Mouse (Mus musculus): Measurements from ENCODE around the gene Slc31a2. TPM values are rescaled to one million over a fixed set of nuclear protein-coding genes. Genes with fewer than 3 reads are reported as not detected.
"Not testable (repeated sequence)": the region's sequence is repeated elsewhere in the genome, so short reads cannot be mapped to it uniquely, and the experiment has no call there.

Gene Slc31a2
- polyA plus RNA-seq, 1 experiment from 2014 or later: 18.0 TPM

- H3K27me3 ChIP-seq (replicated peaks; ENCODE audit: control insufficient read depth, insufficient read depth, low read length): no peaks in the 10 kb centered on the region
- no peaks in the 10 kb centered on the region for H3K4me1 ChIP-seq (ENCODE audit: control insufficient read depth, insufficient read depth, low read length)
- H3K9me3 ChIP-seq (ENCODE audit: control insufficient read depth, low read length): no peaks in the 10 kb centered on the region
- H3K9ac ChIP-seq (ENCODE audit: low read depth, low read length): no peak overlapping the region
- 84% methylated on average over 4 of the region's 4 CpGs for WGBS
- H3K27ac ChIP-seq (replicated peaks; ENCODE audit: low read depth, low read length): no peak overlapping the region
- no peak overlapping the region for H3K4me3 ChIP-seq (ENCODE audit: low read depth, low read length)
- no peaks in the 10 kb centered on the region for H3K36me3 ChIP-seq (ENCODE audit: control insufficient read depth, insufficient read depth, low read length)
- ATAC-seq (ENCODE audit: low read depth): no peak
- H3K4me2 ChIP-seq (ENCODE audit: low read depth, low read length): no peak overlapping the region
- DNase-seq (ENCODE audit: low spot score): no peak
Measured at GRCm38 (mm10) chr4:62251776-62252175, 10.6 kb upstream of the Slc31a2 start.

GRCm38 (mm10) chr4:62254551-62254950, 7.8 kb upstream of the Slc31a2 start:
- 65% methylated on average over 8 of the region's 8 CpGs for WGBS
- Histone ChIP-seq H3K4me2 (ENCODE audit: low read depth, low read length) (no peak overlapping the region), H3K4me1 (ENCODE audit: control insufficient read depth, insufficient read depth, low read length) (no peaks in the 10 kb centered on the region), H3K27me3 (replicated peaks; ENCODE audit: control insufficient read depth, insufficient read depth, low read length) (no peaks in the 10 kb centered on the region), H3K36me3 (ENCODE audit: control insufficient read depth, insufficient read depth, low read length) (no peaks in the 10 kb centered on the region), H3K9me3 (ENCODE audit: control insufficient read depth, low read length) (no peaks in the 10 kb centered on the region), H3K4me3 (ENCODE audit: low read depth, low read length) (no peak overlapping the region), H3K9ac (ENCODE audit: low read depth, low read length) (no peak overlapping the region), H3K27ac (replicated peaks; ENCODE audit: low read depth, low read length) (no peak overlapping the region)
- DNase-seq (ENCODE audit: low spot score) (no peak), ATAC-seq (ENCODE audit: low read depth) (no peak)

GRCm38 (mm10) chr4:62256931-62257330, 5.4 kb upstream of the Slc31a2 start:
- H3K4me1 ChIP-seq (ENCODE audit: control insufficient read depth, insufficient read depth, low read length): no peaks in the 10 kb centered on the region
- H3K9ac ChIP-seq (ENCODE audit: low read depth, low read length): no peak overlapping the region
- ATAC-seq (ENCODE audit: low read depth) (no peak), DNase-seq (ENCODE audit: low spot score) (peak; percentile 75)
- 27% methylated on average over 8 of the region's 8 CpGs for WGBS
- no peaks in the 10 kb centered on the region for H3K9me3 ChIP-seq (ENCODE audit: control insufficient read depth, low read length)
- H3K27me3 ChIP-seq (replicated peaks; ENCODE audit: control insufficient read depth, insufficient read depth, low read length): no peaks in the 10 kb centered on the region
- H3K4me2 ChIP-seq (ENCODE audit: low read depth, low read length): no peak overlapping the region
- H3K36me3 ChIP-seq (ENCODE audit: control insufficient read depth, insufficient read depth, low read length): no peaks in the 10 kb centered on the region
- no peak overlapping the region for H3K4me3 ChIP-seq (ENCODE audit: low read depth, low read length)
- H3K27ac ChIP-seq (replicated peaks; ENCODE audit: low read depth, low read length): no peak overlapping the region

GRCm38 (mm10) chr4:62263133-62263844, 927 bp downstream of the Slc31a2 start:
- peak; percentile 44 for DNase-seq (ENCODE audit: low spot score)
- ATAC-seq (ENCODE audit: low read depth): no peak
- Histone ChIP-seq H3K4me3 (ENCODE audit: low read depth, low read length) (no peak overlapping the region), H3K27ac (replicated peaks; ENCODE audit: low read depth, low read length) (no peak overlapping the region), H3K4me2 (ENCODE audit: low read depth, low read length) (no peak overlapping the region), H3K9ac (ENCODE audit: low read depth, low read length) (no peak overlapping the region), H3K9me3 (ENCODE audit: control insufficient read depth, low read length) (no peaks in the 10 kb centered on the region), H3K36me3 (ENCODE audit: control insufficient read depth, insufficient read depth, low read length) (no peaks in the 10 kb centered on the region), H3K27me3 (replicated peaks; ENCODE audit: control insufficient read depth, insufficient read depth, low read length) (no peaks in the 10 kb centered on the region), H3K4me1 (ENCODE audit: control insufficient read depth, insufficient read depth, low read length) (no peaks in the 10 kb centered on the region)
- WGBS: 45% methylated on average over 7 of the region's 7 CpGs

- ATAC-seq (ENCODE audit: low read depth) (peak; percentile 44; the same call in 1 of the 2 replicates), DNase-seq (ENCODE audit: low spot score) (peak; percentile 37)
- H3K9ac ChIP-seq (ENCODE audit: low read depth, low read length): no peak overlapping the region
Measured at GRCm38 (mm10) chr4:62265154-62265836, 2.9 kb downstream of the Slc31a2 start.

GRCm38 (mm10) chr4:62266016-62266415, 3.7 kb downstream of the Slc31a2 start:
- H3K27ac ChIP-seq (replicated peaks; ENCODE audit: low read depth, low read length); H3K9ac ChIP-seq (ENCODE audit: low read depth, low read length); H3K4me2 ChIP-seq (ENCODE audit: low read depth, low read length); DNase-seq (ENCODE audit: low spot score); H3K4me3 ChIP-seq (ENCODE audit: low read depth, low read length); ATAC-seq (ENCODE audit: low read depth); H3K9me3 ChIP-seq (ENCODE audit: control insufficient read depth, low read length); H3K27me3 ChIP-seq (replicated peaks; ENCODE audit: control insufficient read depth, insufficient read depth, low read length); H3K36me3 ChIP-seq (ENCODE audit: control insufficient read depth, insufficient read depth, low read length); H3K4me1 ChIP-seq (ENCODE audit: control insufficient read depth, insufficient read depth, low read length): not testable (repeated sequence)
- WGBS: 77% methylated on average over 7 of the region's 7 CpGs

More at GRCm38 (mm10) chr4:62265154-62265836, 2.9 kb downstream of the Slc31a2 start:
- H3K4me3 ChIP-seq (ENCODE audit: low read depth, low read length): no peak overlapping the region
- no peak overlapping the region for H3K4me2 ChIP-seq (ENCODE audit: low read depth, low read length)
- no peaks in the 10 kb centered on the region for H3K36me3 ChIP-seq (ENCODE audit: control insufficient read depth, insufficient read depth, low read length)
- H3K27ac ChIP-seq (replicated peaks; ENCODE audit: low read depth, low read length): no peak overlapping the region
- H3K9me3 ChIP-seq (ENCODE audit: control insufficient read depth, low read length): no peaks in the 10 kb centered on the region
- no peaks in the 10 kb centered on the region for H3K27me3 ChIP-seq (replicated peaks; ENCODE audit: control insufficient read depth, insufficient read depth, low read length)
- no peaks in the 10 kb centered on the region for H3K4me1 ChIP-seq (ENCODE audit: control insufficient read depth, insufficient read depth, low read length)
- 76% methylated on average over 10 of the region's 10 CpGs for WGBS

GRCm38 (mm10) chr4:62267101-62267500, 4.7 kb downstream of the Slc31a2 start:
- Histone ChIP-seq H3K4me1 (ENCODE audit: control insufficient read depth, insufficient read depth, low read length) (no peaks in the 10 kb centered on the region), H3K9me3 (ENCODE audit: control insufficient read depth, low read length) (no peaks in the 10 kb centered on the region), H3K27ac (replicated peaks; ENCODE audit: low read depth, low read length) (no peak overlapping the region), H3K4me2 (ENCODE audit: low read depth, low read length) (no peak overlapping the region), H3K4me3 (ENCODE audit: low read depth, low read length) (no peak overlapping the region), H3K27me3 (replicated peaks; ENCODE audit: control insufficient read depth, insufficient read depth, low read length) (no peaks in the 10 kb centered on the region), H3K9ac (ENCODE audit: low read depth, low read length) (no peak overlapping the region), H3K36me3 (ENCODE audit: control insufficient read depth, insufficient read depth, low read length) (no peaks in the 10 kb centered on the region)
- ATAC-seq (ENCODE audit: low read depth) (no peak), DNase-seq (ENCODE audit: low spot score) (no peak)
- WGBS: 73% methylated on average over 10 of the region's 10 CpGs

- Histone ChIP-seq H3K4me3 (ENCODE audit: low read depth, low read length) (no peak overlapping the region), H3K36me3 (ENCODE audit: control insufficient read depth, insufficient read depth, low read length) (no peaks in the 10 kb centered on the region), H3K4me1 (ENCODE audit: control insufficient read depth, insufficient read depth, low read length) (no peaks in the 10 kb centered on the region), H3K27ac (replicated peaks; ENCODE audit: low read depth, low read length) (no peak overlapping the region), H3K9me3 (ENCODE audit: control insufficient read depth, low read length) (no peaks in the 10 kb centered on the region), H3K9ac (ENCODE audit: low read depth, low read length) (no peak overlapping the region), H3K27me3 (replicated peaks; ENCODE audit: control insufficient read depth, insufficient read depth, low read length) (no peaks in the 10 kb centered on the region), H3K4me2 (ENCODE audit: low read depth, low read length) (no peak overlapping the region)
- 89% methylated on average over 10 of the region's 10 CpGs for WGBS
- ATAC-seq (ENCODE audit: low read depth) (no peak), DNase-seq (ENCODE audit: low spot score) (no peak)
Measured at GRCm38 (mm10) chr4:62272696-62273095, 10.3 kb downstream of the Slc31a2 start.

- WGBS: 94% methylated on average over 10 of the region's 10 CpGs
- Histone ChIP-seq H3K4me1 (ENCODE audit: control insufficient read depth, insufficient read depth, low read length) (no peaks in the 10 kb centered on the region), H3K36me3 (ENCODE audit: control insufficient read depth, insufficient read depth, low read length) (no peaks in the 10 kb centered on the region), H3K27ac (replicated peaks; ENCODE audit: low read depth, low read length) (no peak overlapping the region), H3K27me3 (replicated peaks; ENCODE audit: control insufficient read depth, insufficient read depth, low read length) (no peaks in the 10 kb centered on the region), H3K9ac (ENCODE audit: low read depth, low read length) (no peak overlapping the region), H3K9me3 (ENCODE audit: control insufficient read depth, low read length) (no peaks in the 10 kb centered on the region), H3K4me2 (ENCODE audit: low read depth, low read length) (no peak overlapping the region), H3K4me3 (ENCODE audit: low read depth, low read length) (no peak overlapping the region)
- DNase-seq (ENCODE audit: low spot score): no peak
- no peak for ATAC-seq (ENCODE audit: low read depth)
Measured at GRCm38 (mm10) chr4:62273916-62274315, 11.6 kb downstream of the Slc31a2 start.
